Mouse (Mus musculus) heart, embryonic 16.5 days (tissue): ENCODE results near the gene Vipas39. TPM values are rescaled to one million over a fixed set of nuclear protein-coding genes. Genes with fewer than 3 reads are reported as not detected.

Experiments used
- ATAC-seq: fragments of 200-750 bp; cut with Nextera tagmentation; replicated peaks from 2 replicates; pipeline ENCODE4 v1.8.0; 2017; ENCODE audit warnings: moderate number of reproducible peaks; ENCODE audit not compliant: insufficient read depth, low FRiP score; ENCODE audit errors: extremely low read depth
- H3K27ac ChIP-seq: fragments of 300-500 bp; sonication (generic); 2 replicates; pipeline ENCODE4 v1.5.1; 2014; ENCODE audit warnings: mild to moderate bottlenecking, low read length, control low read depth, moderate library complexity
- H3K27me3 ChIP-seq: fragments of 300-500 bp; sonication (generic); 2 replicates; pipeline ENCODE4 v1.6.1; 2014; ENCODE audit warnings: low read length, mixed read lengths; ENCODE audit not compliant: control insufficient read depth, insufficient read depth
- H3K36me3 ChIP-seq: fragments of 300-500 bp; sonication (generic); 2 replicates; pipeline ENCODE4 v1.6.1; 2014; ENCODE audit not compliant: control insufficient read depth, insufficient read depth
- H3K4me1 ChIP-seq: fragments of 300-500 bp; sonication (generic); 2 replicates; pipeline ENCODE4 v1.6.1; 2014; ENCODE audit warnings: low read length, mixed read lengths; ENCODE audit not compliant: control insufficient read depth, insufficient read depth
- H3K4me2 ChIP-seq: fragments of 300-500 bp; sonication (generic); 2 replicates; pipeline ENCODE4 v1.6.1; 2014; ENCODE audit warnings: low read depth, mild to moderate bottlenecking, control low read depth, low read length
- H3K4me3 ChIP-seq: fragments of 300-500 bp; sonication (generic); 2 replicates; pipeline ENCODE4 v1.5.1; 2014; ENCODE audit warnings: mild to moderate bottlenecking, control low read depth, low read length
- H3K9ac ChIP-seq: fragments of 300-500 bp; sonication (generic); 2 replicates; pipeline ENCODE4 v1.6.1; 2014; ENCODE audit warnings: low read length, control low read depth
- H3K9me3 ChIP-seq: fragments of 300-500 bp; sonication (generic); replicated peaks from 2 replicates; pipeline ENCODE4 v1.6.1; 2016; ENCODE audit warnings: low read length; ENCODE audit not compliant: control insufficient read depth
- whole genome bisulfite sequencing: fragments of 180-500 bp; shearing (Covaris S2); extraction: QIAGEN DNeasy Blood & Tissue Kit; methylation state at CpG from one replicate; pipeline ENCODE4 v1.1.7; 2014; 5-methylcytosine and 5-hydroxymethylcytosine counted together
- polyA plus RNA-seq: library from polyadenylated mRNA; unstranded; fragments of >200 nt; fragmentation: Nextera tagmentation; extraction: Ambion mirVana; gene quantifications from 2 replicates; pipeline ENCODE4 v1.2.1, GENCODE M21; 2015

Gene Vipas39
- polyA plus RNA-seq, 1 experiment from 2014 or later = 35.2 TPM

DNA sequence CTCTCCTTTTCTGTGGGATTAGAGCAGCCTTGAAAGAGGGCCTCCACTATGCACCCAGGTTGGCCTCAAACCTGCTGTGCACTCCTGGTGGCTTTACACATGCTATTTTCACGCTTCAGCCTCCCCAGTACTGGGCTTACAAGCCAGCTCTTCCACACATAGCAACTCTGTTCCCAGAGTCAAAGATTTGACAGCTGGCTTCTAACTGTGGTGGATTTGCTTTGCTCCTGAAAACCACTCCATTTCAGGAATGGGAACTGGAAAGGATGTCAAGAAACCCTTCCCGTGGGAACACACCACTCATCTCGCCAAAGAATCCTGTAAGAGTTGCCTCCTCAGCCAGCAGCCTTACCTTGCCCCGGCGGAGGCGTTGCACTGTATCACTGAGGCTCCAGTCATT, 12.2 kb downstream of the Vipas39 start:
- no peak overlapping the region for H3K4me3 ChIP-seq
- H3K36me3 ChIP-seq = peaks cover 72% of the 10 kb centered on the region
- no peak for ATAC-seq
- H3K4me2 ChIP-seq = no peak overlapping the region
- no peaks in the 10 kb centered on the region for H3K27me3 ChIP-seq
- no peaks in the 10 kb centered on the region for H3K9me3 ChIP-seq
- H3K27ac ChIP-seq = no peak overlapping the region
- 92% methylated on average over 6 of the region's 6 CpGs for WGBS
- H3K4me1 ChIP-seq = no peaks in the 10 kb centered on the region
- no peak overlapping the region for H3K9ac ChIP-seq

DNA sequence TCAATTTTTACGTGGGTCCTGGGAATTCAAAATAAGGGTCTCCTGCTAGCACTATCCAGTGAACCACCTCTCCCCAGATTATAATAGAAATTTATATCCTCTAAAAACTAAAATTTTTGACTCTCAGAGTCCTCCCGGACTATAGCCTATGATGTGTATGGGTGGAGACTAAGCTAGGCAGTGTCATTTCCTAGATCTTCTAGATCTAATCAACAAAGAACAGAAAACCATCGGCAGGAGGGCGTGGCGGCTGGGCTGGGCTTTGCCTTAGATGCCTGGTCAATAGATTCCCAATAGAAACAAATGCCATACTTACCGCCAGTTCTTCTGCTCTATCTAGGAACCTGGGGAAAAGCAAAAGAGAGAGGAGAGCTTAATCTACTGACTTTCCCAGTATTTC, 15.9 kb downstream of the Vipas39 start:
- no peak overlapping the region for H3K4me3 ChIP-seq

DNA sequence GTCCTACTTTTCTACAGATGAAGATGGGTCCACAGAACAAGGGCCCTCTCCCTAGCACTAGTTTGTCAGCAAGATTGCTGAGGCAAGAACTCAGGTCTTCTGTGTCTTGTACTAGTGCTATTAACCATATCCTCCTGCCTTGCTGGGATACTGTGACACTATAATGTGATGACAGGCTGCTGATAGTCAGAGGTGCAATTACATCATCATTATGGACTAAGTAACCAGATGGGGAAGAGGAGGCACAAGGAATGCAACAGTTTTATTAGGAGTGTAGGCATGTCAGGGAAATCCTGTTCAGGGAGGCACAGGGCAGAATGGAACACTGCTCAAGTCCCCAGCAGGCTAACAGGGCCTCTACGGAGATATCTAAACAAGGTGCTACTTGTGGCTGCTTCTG, 27.4 kb downstream of the Vipas39 start, which contains the start of gene Noxred1:
Noxred1 (minus strand) TSS at position 101 of the 400 bp plus-strand sequence.
- Histone ChIP-seq H3K9ac (no peak within 1 kb of the TSS), H3K4me2 (no peak within 1 kb of the TSS), H3K36me3 (peaks cover 35% of the 10 kb centered on the region), H3K4me1 (peaks cover 5% of the 10 kb centered on the region), H3K27ac (peak within 1 kb of the TSS; percentile 16; the same call in 1 of the 2 replicates), H3K27me3 (no peaks in the 10 kb centered on the region), H3K4me3 (no peak within 1 kb of the TSS), H3K9me3 (no peaks in the 10 kb centered on the region)
- WGBS = 43% methylated on average over 1 of the region's 1 CpGs
- ATAC-seq = peak; percentile 45

More for the DNA sequence above, 15.9 kb downstream of the Vipas39 start:
- Histone ChIP-seq H3K4me2 (no peak overlapping the region), H3K9me3 (no peaks in the 10 kb centered on the region), H3K27ac (no peak overlapping the region), H3K27me3 (no peaks in the 10 kb centered on the region), H3K4me1 (no peaks in the 10 kb centered on the region), H3K9ac (no peak overlapping the region), H3K36me3 (peaks cover 76% of the 10 kb centered on the region)
- ATAC-seq = no peak
- WGBS = 89% methylated on average over 6 of the region's 6 CpGs

DNA sequence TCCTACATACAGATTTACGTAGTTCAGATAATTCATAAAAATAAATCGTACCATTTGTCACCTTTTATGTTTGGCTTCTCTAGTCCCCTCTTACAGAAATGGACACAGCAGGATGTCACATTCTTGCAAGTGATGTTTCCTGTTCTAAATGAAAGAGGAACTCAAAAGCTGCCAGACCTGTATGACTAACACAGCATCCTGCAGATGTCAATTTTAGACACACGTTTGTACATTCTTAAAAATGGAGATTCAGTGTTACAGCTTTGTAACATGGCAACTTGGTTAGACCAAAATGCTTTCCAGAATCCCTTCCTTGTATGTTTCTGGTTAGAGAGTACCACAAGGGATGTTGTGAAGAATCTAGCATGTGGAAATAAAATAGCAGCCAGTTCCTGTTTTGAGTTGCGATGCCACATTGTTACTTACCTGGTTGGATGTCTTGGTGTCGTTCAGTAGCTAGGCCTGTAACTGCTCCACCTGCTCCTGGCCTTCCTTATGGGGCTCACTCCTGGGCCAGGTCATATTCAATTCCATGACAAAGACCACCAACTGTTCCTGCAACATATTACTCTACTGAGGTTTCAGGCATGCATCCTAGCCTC, 29.1 kb downstream of the Vipas39 start:
- H3K9me3 ChIP-seq = no peaks in the 10 kb centered on the region
- WGBS = 81% methylated on average over 5 of the region's 5 CpGs
- H3K36me3 ChIP-seq = peaks cover 29% of the 10 kb centered on the region
- H3K4me3 ChIP-seq = no peak overlapping the region
- H3K9ac ChIP-seq = no peak overlapping the region
- ATAC-seq = no peak
- H3K27ac ChIP-seq = no peak overlapping the region
- H3K4me2 ChIP-seq = no peak overlapping the region
- H3K4me1 ChIP-seq = peaks cover 5% of the 10 kb centered on the region
- no peaks in the 10 kb centered on the region for H3K27me3 ChIP-seq

DNA sequence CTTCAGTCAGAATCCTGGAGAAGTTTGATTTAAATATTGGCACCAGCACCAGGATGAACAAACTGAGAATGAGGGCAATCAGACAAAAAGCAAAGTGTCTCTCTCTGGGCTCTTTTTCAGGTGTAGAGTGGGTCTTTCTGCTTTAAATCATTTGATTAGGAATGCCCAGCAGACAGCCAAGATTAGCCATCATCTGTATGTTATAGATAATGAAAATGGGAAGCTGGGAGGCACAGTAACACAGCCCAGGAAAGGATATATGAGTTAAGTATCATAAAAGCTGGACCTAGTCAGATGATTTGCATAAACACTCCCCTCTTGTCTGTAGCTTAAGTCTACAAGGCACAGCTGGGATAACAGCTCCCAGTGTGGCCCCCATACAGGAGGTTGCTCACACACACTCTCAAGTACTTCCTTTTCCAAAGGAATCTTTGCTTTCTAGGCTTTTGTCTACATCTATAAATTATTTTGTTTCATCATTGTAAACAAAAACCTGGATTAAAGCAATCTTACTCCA, 35.6 kb downstream of the Vipas39 start:
- H3K4me1 ChIP-seq = no peaks in the 10 kb centered on the region
- H3K9ac ChIP-seq = no peak overlapping the region

DNA sequence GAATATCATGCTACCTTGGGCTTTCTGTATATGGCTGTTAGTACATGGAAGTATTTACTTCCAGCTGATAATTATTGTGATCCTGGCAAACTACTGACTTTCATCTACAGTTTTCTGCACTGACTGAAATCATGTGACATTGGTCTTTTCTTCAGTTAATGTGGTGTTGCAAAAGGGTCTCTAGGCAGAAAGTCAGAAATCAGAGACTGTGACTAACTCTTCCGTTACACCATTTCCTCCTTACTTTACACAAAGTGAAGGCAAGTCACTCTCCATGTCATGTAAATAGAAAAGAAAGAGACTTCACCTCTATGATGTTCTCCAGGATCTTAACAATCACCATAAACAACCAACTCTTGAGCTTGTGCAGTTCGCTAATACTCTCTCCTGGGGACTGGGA, 36.4 kb downstream of the Vipas39 start:
- no peaks in the 10 kb centered on the region for H3K27me3 ChIP-seq
- 82% methylated on average over 2 of the region's 2 CpGs for WGBS
- no peak overlapping the region for H3K4me2 ChIP-seq
- 0 out of 2 replicates have a peak, but pooled peaks cover 5% of the 10 kb centered on the region for H3K36me3 ChIP-seq
- H3K27ac ChIP-seq = no peak overlapping the region
- H3K9me3 ChIP-seq = peaks cover 3% of the 10 kb centered on the region; the same call in 1 of the 2 replicates
- no peak for ATAC-seq
- H3K4me3 ChIP-seq = no peak overlapping the region
- H3K4me1 ChIP-seq = no peaks in the 10 kb centered on the region
- no peak overlapping the region for H3K9ac ChIP-seq

More for the DNA sequence above, 35.6 kb downstream of the Vipas39 start:
- no peak overlapping the region for H3K4me3 ChIP-seq
- ATAC-seq = no peak
- no peaks in the 10 kb centered on the region for H3K27me3 ChIP-seq
- H3K36me3 ChIP-seq = 0 out of 2 replicates have a peak, but pooled peaks cover 5% of the 10 kb centered on the region
- no peak overlapping the region for H3K27ac ChIP-seq
- peaks cover 3% of the 10 kb centered on the region; the same call in 1 of the 2 replicates for H3K9me3 ChIP-seq
- no peak overlapping the region for H3K4me2 ChIP-seq

DNA sequence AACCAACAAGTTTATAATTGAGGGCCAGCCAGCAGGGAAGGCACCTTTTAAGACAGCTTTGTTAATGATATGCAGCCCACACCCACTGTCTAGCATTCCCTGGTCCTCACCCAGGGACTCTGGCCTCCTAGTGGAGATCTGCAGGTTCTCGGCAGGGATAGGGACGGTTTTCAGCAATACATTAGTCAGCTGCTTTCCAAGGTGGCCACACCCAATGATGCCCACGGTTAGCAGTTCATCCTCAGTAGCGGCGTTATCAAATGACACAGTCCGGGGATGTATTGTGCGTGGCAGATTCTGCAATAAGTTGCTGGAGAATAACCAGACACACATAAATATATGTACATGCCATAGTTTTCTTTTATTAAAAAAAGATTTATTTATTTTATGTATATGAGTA, 39.3 kb downstream of the Vipas39 start:
- no peaks in the 10 kb centered on the region for H3K4me1 ChIP-seq
- no peak overlapping the region for H3K4me3 ChIP-seq
- H3K9ac ChIP-seq = no peak overlapping the region
- H3K27ac ChIP-seq = no peak overlapping the region
- no peak for ATAC-seq
- peaks cover 3% of the 10 kb centered on the region; the same call in 1 of the 2 replicates for H3K9me3 ChIP-seq
- 0 out of 2 replicates have a peak, but pooled peaks cover 5% of the 10 kb centered on the region for H3K36me3 ChIP-seq
- 71% methylated on average over 7 of the region's 7 CpGs for WGBS
- H3K27me3 ChIP-seq = no peaks in the 10 kb centered on the region
- H3K4me2 ChIP-seq = no peak overlapping the region

DNA sequence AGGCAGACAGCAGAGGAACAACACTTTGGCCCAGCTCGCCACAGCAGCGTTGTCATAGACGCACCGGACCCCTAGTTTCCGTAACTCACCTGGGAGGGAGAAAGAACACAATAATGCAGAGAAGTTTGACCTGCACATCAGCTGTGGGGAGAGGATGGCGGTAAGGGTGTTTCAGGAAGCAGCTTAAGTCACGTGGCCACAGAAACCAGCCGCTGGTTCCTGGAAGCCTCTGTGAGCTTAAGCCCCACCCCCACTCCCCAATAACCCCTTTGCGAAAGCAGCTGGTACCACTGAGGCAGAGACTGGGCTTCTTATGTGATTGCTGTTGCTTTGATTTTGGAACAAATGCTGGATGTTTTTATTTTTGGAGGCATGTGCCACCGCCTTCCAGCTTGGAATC, 41.1 kb downstream of the Vipas39 start:
- 0 out of 2 replicates have a peak, but pooled peaks cover 5% of the 10 kb centered on the region for H3K36me3 ChIP-seq
- no peak overlapping the region for H3K27ac ChIP-seq
- H3K4me2 ChIP-seq = peak overlapping the region; percentile 10; the same call in 1 of the 2 replicates
- H3K9me3 ChIP-seq = peaks cover 3% of the 10 kb centered on the region; the same call in 1 of the 2 replicates
- 63% methylated on average over 10 of the region's 10 CpGs for WGBS
- ATAC-seq = no peak
- no peaks in the 10 kb centered on the region for H3K27me3 ChIP-seq
- H3K9ac ChIP-seq = no peak overlapping the region
- H3K4me3 ChIP-seq = no peak overlapping the region
- H3K4me1 ChIP-seq = no peaks in the 10 kb centered on the region

DNA sequence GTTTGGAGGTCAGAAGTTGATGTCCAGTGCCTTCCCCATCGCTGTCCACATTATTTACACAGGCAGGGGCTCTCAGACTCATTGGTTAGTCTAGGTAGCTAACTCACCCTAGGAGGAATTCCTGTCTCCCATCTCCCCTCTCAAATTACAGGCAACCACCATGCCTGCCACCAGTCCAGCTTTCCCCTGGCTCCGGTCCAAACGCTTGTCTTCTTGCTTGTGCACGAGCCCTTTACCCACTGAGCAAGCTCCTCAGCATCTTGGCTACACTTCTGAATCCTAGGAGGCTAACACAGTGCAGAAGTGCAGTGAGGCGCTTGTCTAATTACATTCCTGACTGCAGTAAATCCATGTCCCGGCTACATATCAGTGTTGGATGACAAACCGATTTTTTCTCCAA, 46.7 kb downstream of the Vipas39 start:
- no peak for ATAC-seq
- 56% methylated on average over 7 of the region's 7 CpGs for WGBS
- Histone ChIP-seq H3K9ac (no peak overlapping the region), H3K36me3 (no peaks in the 10 kb centered on the region), H3K27me3 (no peaks in the 10 kb centered on the region), H3K4me1 (peaks cover 3% of the 10 kb centered on the region; the same call in 1 of the 2 replicates), H3K4me2 (no peak overlapping the region), H3K9me3 (no peaks in the 10 kb centered on the region), H3K27ac (no peak overlapping the region), H3K4me3 (no peak overlapping the region)
